ENCODE assay signal across 21 mouse cellular contexts in genomic region chr2:7826272-7826671, GRCm38 (mm10).
A peak's percentile ranks its signal among the peaks of the same experiment; 100 is the strongest.
DNase-seq lines count a peak whose midpoint lies in the region; ATAC-seq and TF ChIP-seq lines count a peak whose summit lies in the region.
"Had no signal": no experiment of that assay in that cellular context is flagged by ENCODE, and none has a peak within 500 bp of the region (broad histone marks: within the 10 kb centered on the region; RNA-seq: fewer than 3 reads in every experiment).

No protein-coding gene starts in this region.

- H3K9me3 ChIP-seq in liver, postnatal 0 days (ENCODE audit: low read length), result no peaks in the 10 kb centered on the region
- H3K9me3 ChIP-seq: limb, embryonic 13.5 days; liver, embryonic 13.5 days; lung, embryonic 15.5 days; neural tube, embryonic 15.5 days had no signal

- TF ChIP-seq CTCF in liver, postnatal 0 days (IDR thresholded peaks at IDR 0.05; ENCODE audit: low read depth), result no peak

- H3K27me3 ChIP-seq in liver, postnatal 0 days (ENCODE audit: insufficient read depth, low read length), result no peaks in the 10 kb centered on the region
- H3K27me3 ChIP-seq: limb, embryonic 13.5 days; liver, embryonic 13.5 days; lung, embryonic 15.5 days; neural tube, embryonic 15.5 days had no signal

- H3K4me1 ChIP-seq in liver, postnatal 0 days (ENCODE audit: insufficient read depth), result no peaks in the 10 kb centered on the region
- H3K4me1 ChIP-seq: limb, embryonic 13.5 days; liver, embryonic 13.5 days; lung, embryonic 15.5 days; neural tube, embryonic 15.5 days had no signal

- H3K9ac ChIP-seq in liver, postnatal 0 days (replicated peaks), result no peak overlapping the region
- H3K9ac ChIP-seq: limb, embryonic 13.5 days; liver, embryonic 13.5 days; lung, embryonic 15.5 days; neural tube, embryonic 15.5 days had no signal

- 74% methylated on average over 7 of the region's 7 CpGs for WGBS in liver, postnatal 0 days (ENCODE audit: insufficient replicate concordance)

- no peak overlapping the region for H3K4me2 ChIP-seq in liver, postnatal 0 days (ENCODE audit: low read depth, low read length)
- H3K4me2 ChIP-seq: limb, embryonic 13.5 days; liver, embryonic 13.5 days; lung, embryonic 15.5 days; neural tube, embryonic 15.5 days had no signal

- no peak for ATAC-seq in liver, postnatal 0 days
- ATAC-seq: inflammation-experienced regulatory T-cells, adult 6 months had no signal

- intact Hi-C loops in left cerebral cortex, postnatal 14 days (cut with DNase I), result no loop called here

- H3K36me3 ChIP-seq in liver, postnatal 0 days (replicated peaks; ENCODE audit: insufficient read depth, low read length), result no peaks in the 10 kb centered on the region
- H3K36me3 ChIP-seq: limb, embryonic 13.5 days; liver, embryonic 13.5 days; lung, embryonic 15.5 days; neural tube, embryonic 15.5 days had no signal

- DNase-seq in cerebellum, postnatal 14 days, result peak; percentile 4 to 8
- DNase-seq in cerebellum, postnatal 36 days, result no peak
- peak; percentile 12 to 13 for DNase-seq in left cerebral cortex, postnatal 14 days (ENCODE audit: low spot score in 2 of 2)
- DNase-seq in left cerebral cortex, adult 11 months (ENCODE audit: low spot score), result no peak
- peak; percentile 56 for DNase-seq in brain, adult 2 months (ENCODE audit: low read depth, low spot score)
- DNase-seq in layer of hippocampus, postnatal 14 days (ENCODE audit: low spot score in 2 of 2), result peak; percentile 13 to 17
- no peak for DNase-seq in liver, postnatal 0 days
- DNase-seq in kidney, postnatal 4 days, result no peak
- DNase-seq: adrenal gland, postnatal 10 days; cerebellum, adult 18-20 months; gastrocnemius, postnatal 36 days; kidney, adult 8-10 months; kidney, postnatal 25 days; liver, embryonic 13.5 days; lung, postnatal 4 days; thymus, adult 18-20 months; thymus, postnatal 4 days had no signal

- no peak for TF ChIP-seq EP300 in liver, postnatal 0 days (IDR thresholded peaks at IDR 0.05; ENCODE audit: low read depth)

- H3K4me3 ChIP-seq in liver, postnatal 0 days (ENCODE audit: low read depth, low read length), result no peak overlapping the region
- H3K4me3 ChIP-seq: limb, embryonic 13.5 days; liver, embryonic 13.5 days; lung, embryonic 15.5 days; neural tube, embryonic 15.5 days had no signal

- no peak overlapping the region for H3K27ac ChIP-seq in liver, postnatal 0 days (ENCODE audit: low read depth)
- H3K27ac ChIP-seq: limb, embryonic 13.5 days; liver, embryonic 13.5 days; lung, embryonic 15.5 days; neural tube, embryonic 15.5 days had no signal

Comparison
In these comparisons a context has a peak if more than half of its experiments do, and no peak if none do; other contexts are left out.
1. DNase-seq: peak in cerebellum, postnatal 14 days (2 of 2), left cerebral cortex, postnatal 14 days (2 of 2), brain, adult 2 months (single experiment) and layer of hippocampus, postnatal 14 days (2 of 2); none in cerebellum, postnatal 36 days (0 of 2), left cerebral cortex, adult 11 months (single experiment), liver, postnatal 0 days (single experiment) and kidney, postnatal 4 days (0 of 2).